Mouse (Mus musculus) ES-Bruce4 (cell line): Measurements from ENCODE around the gene Lrrc9.

Experiments used
- CTCF ChIP-seq: IDR thresholded peaks from one replicate; pipeline ENCODE4 v1.8.1; 2011; ENCODE audit warnings: low read depth, low read length
- EP300 ChIP-seq: IDR thresholded peaks from 2 replicates; pipeline ENCODE4 v1.6.1; 2011; ENCODE audit warnings: low read depth, low read length; ENCODE audit not compliant: insufficient read depth
- POLR2A ChIP-seq: IDR thresholded peaks from one replicate; pipeline ENCODE4 v1.8.1; 2011; ENCODE audit warnings: low read length; ENCODE audit not compliant: insufficient read depth

DNA sequence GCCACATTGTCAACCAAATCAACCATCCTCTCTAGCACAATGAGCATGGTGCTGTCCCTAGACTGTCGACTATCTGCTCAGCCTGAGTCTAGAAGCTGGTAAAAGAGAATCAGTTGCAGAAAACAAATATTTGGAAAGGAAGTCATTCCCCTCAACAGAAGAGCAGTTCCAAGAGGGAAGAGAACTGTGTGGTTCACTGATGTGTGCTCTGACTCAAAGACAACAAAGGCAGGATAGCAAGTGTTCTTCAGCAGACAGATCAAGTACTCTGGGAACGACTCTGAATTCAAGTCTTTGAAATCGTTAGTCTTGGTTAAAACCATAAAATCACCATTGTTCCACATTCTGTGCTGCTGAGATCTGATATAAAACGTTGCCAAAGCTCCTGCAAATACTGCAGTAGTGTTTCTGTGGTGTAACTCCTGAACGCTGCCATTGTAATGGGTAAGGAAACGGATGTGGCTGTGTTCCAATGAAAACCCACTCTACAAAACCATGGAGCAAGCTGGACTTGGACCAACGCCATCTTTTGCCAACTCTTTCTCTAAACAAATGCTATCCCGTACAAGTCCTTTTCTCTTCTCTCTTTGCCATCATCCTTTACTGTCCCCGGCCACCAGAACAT is 8.3 kb upstream of the Lrrc9 start:
- TF ChIP-seq CTCF, result no peak
- TF ChIP-seq POLR2A, result no peak
- no peak for TF ChIP-seq EP300
